In genomic region chr8:107172152-107172551, GRCm38 (mm10) we compare ENCODE assay signal across 16 mouse cellular contexts. TPM values are rescaled to one million over a fixed set of nuclear protein-coding genes. Genes with fewer than 3 reads are reported as not detected.
DNase-seq lines count a peak whose midpoint lies in the region; ATAC-seq and TF ChIP-seq lines count a peak whose summit lies in the region.
"Had no signal": no experiment of that assay in that cellular context is flagged by ENCODE, and none has a peak within 500 bp of the region (broad histone marks: within the 10 kb centered on the region; RNA-seq: fewer than 3 reads in every experiment).

No protein-coding gene starts in this region.

- H3K4me3 ChIP-seq in forebrain, embryonic 13.5 days = no peak overlapping the region
- no peak overlapping the region for H3K4me3 ChIP-seq in forebrain, embryonic 11.5 days (ENCODE audit: low read depth, low read length)
- no peak overlapping the region for H3K4me3 ChIP-seq in hindbrain, embryonic 12.5 days
- H3K4me3 ChIP-seq in hindbrain, embryonic 11.5 days (ENCODE audit: low read depth, low read length) = no peak overlapping the region
- no peak overlapping the region for H3K4me3 ChIP-seq in lung, adult 2 months (replicated peaks; ENCODE audit: extremely low read depth, low read depth, low read length)
- H3K4me3 ChIP-seq: embryonic facial prominence, embryonic 12.5 days; limb, embryonic 13.5 days; midbrain, embryonic 15.5 days had no signal

- H3K4me2 ChIP-seq in forebrain, embryonic 13.5 days = no peak overlapping the region
- H3K4me2 ChIP-seq in forebrain, embryonic 11.5 days (ENCODE audit: low read depth, low read length, severe bottlenecking) = no peak overlapping the region
- no peak overlapping the region for H3K4me2 ChIP-seq in hindbrain, embryonic 12.5 days (replicated peaks)
- H3K4me2 ChIP-seq in hindbrain, embryonic 11.5 days (replicated peaks; ENCODE audit: low read depth, low read length) = no peak overlapping the region
- H3K4me2 ChIP-seq: embryonic facial prominence, embryonic 12.5 days; limb, embryonic 13.5 days; midbrain, embryonic 15.5 days had no signal

- TF ChIP-seq POLR2A in lung, adult 2 months (IDR thresholded peaks at IDR 0.05; ENCODE audit: borderline replicate concordance, extremely low read depth, low read depth, low read length) = no peak

- DNase-seq in forebrain, embryonic 11.5 days (ENCODE audit: low spot score) = no peak
- DNase-seq in hindbrain, embryonic 11.5 days (ENCODE audit: low spot score) = no peak
- peak; percentile 18 for DNase-seq in lung, postnatal 10 days
- no peak for DNase-seq in lung, adult 2 months
- DNase-seq in lung, postnatal 25 days (ENCODE audit: low spot score) = peak; percentile 55
- no peak for DNase-seq in natural killer cell, adult 2 months (ENCODE audit: low spot score in 2 of 2)
- DNase-seq: adrenal gland, adult 2 months; cerebellum, postnatal 14 days; liver, postnatal 0 days; thymus, postnatal 14 days had no signal

- no peak for ATAC-seq in forebrain, embryonic 13.5 days
- no peak for ATAC-seq in forebrain, embryonic 11.5 days (replicated peaks; ENCODE audit: low FRiP score)
- ATAC-seq in hindbrain, embryonic 12.5 days (ENCODE audit: low FRiP score) = no peak; the same call in 1 of the 2 replicates
- ATAC-seq in hindbrain, embryonic 11.5 days (ENCODE audit: low FRiP score) = no peak; the same call in 1 of the 2 replicates
- ATAC-seq: intestine, postnatal 0 days; liver, postnatal 0 days; midbrain, embryonic 15.5 days had no signal

- TF ChIP-seq CTCF in lung, adult 2 months (IDR thresholded peaks at IDR 0.05; ENCODE audit: insufficient read depth, low read length) = no peak

- 58% methylated on average over 8 of the region's 8 CpGs for WGBS in forebrain, embryonic 13.5 days
- WGBS in forebrain, embryonic 11.5 days = 80% methylated on average over 8 of the region's 8 CpGs
- WGBS in hindbrain, embryonic 12.5 days = 46% methylated on average over 8 of the region's 8 CpGs
- 57% methylated on average over 8 of the region's 8 CpGs for WGBS in hindbrain, embryonic 11.5 days
- 37% methylated on average over 8 of the region's 8 CpGs for WGBS in lung, adult 2 months

- H3K9ac ChIP-seq in forebrain, embryonic 13.5 days = no peak overlapping the region
- no peak overlapping the region for H3K9ac ChIP-seq in forebrain, embryonic 11.5 days (ENCODE audit: low read length)
- no peak overlapping the region for H3K9ac ChIP-seq in hindbrain, embryonic 12.5 days
- H3K9ac ChIP-seq in hindbrain, embryonic 11.5 days (ENCODE audit: low read depth, low read length) = no peak overlapping the region
- H3K9ac ChIP-seq: embryonic facial prominence, embryonic 12.5 days; limb, embryonic 13.5 days; liver, postnatal 0 days; midbrain, embryonic 15.5 days had no signal

- H3K27me3 ChIP-seq in forebrain, embryonic 13.5 days = no peaks in the 10 kb centered on the region
- H3K27me3 ChIP-seq in forebrain, embryonic 11.5 days (ENCODE audit: control insufficient read depth, insufficient read depth, low read length) = no peaks in the 10 kb centered on the region
- no peaks in the 10 kb centered on the region for H3K27me3 ChIP-seq in hindbrain, embryonic 12.5 days
- no peaks in the 10 kb centered on the region for H3K27me3 ChIP-seq in hindbrain, embryonic 11.5 days (ENCODE audit: control insufficient read depth, insufficient read depth, low read length)
- H3K27me3 ChIP-seq: embryonic facial prominence, embryonic 12.5 days; limb, embryonic 13.5 days; midbrain, embryonic 15.5 days had no signal

- H3K4me1 ChIP-seq in forebrain, embryonic 13.5 days = no peaks in the 10 kb centered on the region
- H3K4me1 ChIP-seq in forebrain, embryonic 11.5 days (replicated peaks; ENCODE audit: control insufficient read depth, insufficient read depth, low read length) = no peaks in the 10 kb centered on the region
- H3K4me1 ChIP-seq in hindbrain, embryonic 12.5 days = peaks cover 10% of the 10 kb centered on the region
- H3K4me1 ChIP-seq in hindbrain, embryonic 11.5 days (replicated peaks; ENCODE audit: control insufficient read depth, insufficient read depth, low read length) = no peaks in the 10 kb centered on the region
- peaks cover 2% of the 10 kb centered on the region; the same call in 1 of the 2 replicates for H3K4me1 ChIP-seq in lung, adult 2 months (ENCODE audit: control insufficient read depth, insufficient read depth, low read length)
- H3K4me1 ChIP-seq: embryonic facial prominence, embryonic 12.5 days; limb, embryonic 13.5 days; midbrain, embryonic 15.5 days had no signal

- peak overlapping the region; percentile 48 for H3K27ac ChIP-seq in forebrain, embryonic 13.5 days
- H3K27ac ChIP-seq in forebrain, embryonic 11.5 days (ENCODE audit: low read depth, low read length) = no peak overlapping the region
- H3K27ac ChIP-seq in hindbrain, embryonic 12.5 days = 0 out of 2 replicates have a peak overlapping the region, but pooled peaks have one; percentile 44
- H3K27ac ChIP-seq in hindbrain, embryonic 11.5 days (ENCODE audit: low read depth, low read length) = no peak overlapping the region
- H3K27ac ChIP-seq: embryonic facial prominence, embryonic 12.5 days; limb, embryonic 13.5 days; midbrain, embryonic 15.5 days had no signal

- no peaks in the 10 kb centered on the region for H3K9me3 ChIP-seq in forebrain, embryonic 13.5 days (replicated peaks)
- H3K9me3 ChIP-seq in forebrain, embryonic 11.5 days (ENCODE audit: control insufficient read depth, low read length) = no peaks in the 10 kb centered on the region
- H3K9me3 ChIP-seq in hindbrain, embryonic 12.5 days (replicated peaks) = no peaks in the 10 kb centered on the region
- H3K9me3 ChIP-seq in hindbrain, embryonic 11.5 days (ENCODE audit: control insufficient read depth, low read length) = no peaks in the 10 kb centered on the region
- H3K9me3 ChIP-seq: embryonic facial prominence, embryonic 12.5 days; limb, embryonic 13.5 days; midbrain, embryonic 15.5 days had no signal

- peaks cover 76% of the 10 kb centered on the region for H3K36me3 ChIP-seq in forebrain, embryonic 13.5 days (ENCODE audit: poor library complexity, severe bottlenecking)
- H3K36me3 ChIP-seq in forebrain, embryonic 11.5 days (ENCODE audit: control insufficient read depth, insufficient read depth, low read length) = peaks cover 18% of the 10 kb centered on the region; the same call in 1 of the 2 replicates
- H3K36me3 ChIP-seq in hindbrain, embryonic 12.5 days = peaks cover 65% of the 10 kb centered on the region
- H3K36me3 ChIP-seq in hindbrain, embryonic 11.5 days (ENCODE audit: control insufficient read depth, insufficient read depth, low read length) = peaks cover 18% of the 10 kb centered on the region

RNA-seq across cellular contexts. Expression of gene Cyb5b, which starts 21.7 kb away (rescaled TPM):
- polyA plus RNA-seq in forebrain, embryonic 13.5 days (2015; fragmentation: Nextera tagmentation; extraction: Ambion mirVana) = 102 and 115 TPM in 2 replicates
- polyA plus RNA-seq in forebrain, embryonic 11.5 days (2014; fragmentation: Nextera tagmentation; extraction: Ambion mirVana) = 168 and 173 TPM in 2 replicates
- polyA plus RNA-seq in hindbrain, embryonic 12.5 days (2016; fragmentation: Nextera tagmentation; extraction: Ambion mirVana) = 130 and 142 TPM in 2 replicates
- 165 and 176 TPM in 2 replicates for polyA plus RNA-seq in hindbrain, embryonic 11.5 days (2014; fragmentation: Nextera tagmentation; extraction: Ambion mirVana)
- polyA plus RNA-seq in lung, adult 2 months (2012; rRNA removed) = 68.7 and 97.9 TPM in 2 replicates

Comparison
In these comparisons a context has a peak if more than half of its experiments do, and no peak if none do; other contexts are left out.
1. H3K27ac ChIP-seq: peak in forebrain, embryonic 13.5 days (single experiment) and hindbrain, embryonic 12.5 days (single experiment); none in forebrain, embryonic 11.5 days (single experiment) and hindbrain, embryonic 11.5 days (single experiment).
2. DNase-seq: peak in lung, postnatal 10 days (single experiment) and lung, postnatal 25 days (single experiment); none in forebrain, embryonic 11.5 days (single experiment), hindbrain, embryonic 11.5 days (single experiment), lung, adult 2 months (single experiment) and natural killer cell, adult 2 months (0 of 2).